Mouse (Mus musculus): ENCODE data around the gene Rbm4. TPM values are rescaled to one million over a fixed set of nuclear protein-coding genes. Genes with fewer than 3 reads are reported as not detected.
"Not testable (repeated sequence)": the region's sequence is repeated elsewhere in the genome, so short reads cannot be mapped to it uniquely, and the experiment has no call there.

Rbm4 gene
- polyA plus RNA-seq, 1 experiment from 2014 or later = 59.8 TPM

DNA sequence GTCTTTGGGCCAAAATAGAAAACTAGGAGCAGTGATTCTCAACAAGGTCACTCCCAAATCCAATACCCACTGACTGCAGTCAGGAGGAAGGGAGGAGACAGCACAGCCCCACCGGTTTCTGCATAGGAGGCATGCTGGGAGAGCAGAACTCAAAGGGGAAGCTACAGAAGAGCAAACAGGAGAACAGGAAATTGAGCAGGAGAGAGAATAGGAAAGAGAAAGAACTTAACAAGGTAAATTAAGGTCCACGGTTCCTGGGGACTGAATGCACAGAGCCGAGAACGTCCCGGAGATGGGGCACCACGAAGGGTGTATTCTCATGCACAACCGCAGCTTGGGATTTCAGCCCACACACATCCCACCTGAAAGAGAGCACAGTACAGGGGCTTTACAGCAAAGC, 8.5 kb downstream of the Rbm4 start:
- no peak for ATAC-seq (replicated peaks; ENCODE audit: low FRiP score, low TSS enrichment, low read depth)
- Histone ChIP-seq H3K9ac (ENCODE audit: low read length) (no peak overlapping the region), H3K9me3 (ENCODE audit: control insufficient read depth, low read length) (no peaks in the 10 kb centered on the region), H3K4me2 (ENCODE audit: low read length) (no peak overlapping the region), H3K27me3 (replicated peaks; ENCODE audit: control insufficient read depth, insufficient read depth, low read length) (no peaks in the 10 kb centered on the region), H3K36me3 (ENCODE audit: control insufficient read depth, insufficient read depth, low read length) (peaks cover 94% of the 10 kb centered on the region), H3K4me1 (replicated peaks; ENCODE audit: control insufficient read depth, insufficient read depth, low read length) (0 out of 2 replicates have a peak, but pooled peaks cover under 1% of the 10 kb centered on the region), H3K4me3 (ENCODE audit: low read depth, low read length) (no peak overlapping the region), H3K27ac (ENCODE audit: low read depth) (no peak overlapping the region)
- 90% methylated on average over 7 of the region's 7 CpGs for WGBS
- no peak for DNase-seq (ENCODE audit: low spot score)

DNA sequence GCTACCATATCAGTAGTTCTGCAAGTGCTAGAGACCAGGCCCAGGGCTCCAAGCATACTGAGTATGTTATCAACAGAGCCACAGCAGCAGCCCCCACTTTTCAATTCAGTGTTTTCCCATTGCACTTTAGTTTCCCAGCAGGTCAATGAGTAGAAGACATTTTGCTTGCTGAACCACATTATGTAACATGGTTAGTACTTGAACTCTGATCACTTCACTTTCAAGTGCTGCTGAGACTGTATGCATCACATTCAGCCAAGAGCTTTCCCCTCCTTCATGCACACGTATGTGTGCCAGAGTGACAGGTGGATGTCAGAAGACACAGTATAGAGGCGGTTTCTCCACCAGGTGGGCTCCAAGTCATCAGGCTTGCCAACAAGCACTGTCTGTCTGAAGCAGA, 10.8 kb downstream of the Rbm4 start:
- Histone ChIP-seq H3K9ac (ENCODE audit: low read length) (no peak overlapping the region), H3K36me3 (ENCODE audit: control insufficient read depth, insufficient read depth, low read length) (peaks cover 99% of the 10 kb centered on the region), H3K4me2 (ENCODE audit: low read length) (no peak overlapping the region), H3K4me3 (ENCODE audit: low read depth, low read length) (no peak overlapping the region), H3K9me3 (ENCODE audit: control insufficient read depth, low read length) (no peaks in the 10 kb centered on the region), H3K27me3 (replicated peaks; ENCODE audit: control insufficient read depth, insufficient read depth, low read length) (no peaks in the 10 kb centered on the region), H3K27ac (ENCODE audit: low read depth) (no peak overlapping the region), H3K4me1 (replicated peaks; ENCODE audit: control insufficient read depth, insufficient read depth, low read length) (no peaks in the 10 kb centered on the region)
- WGBS = 85% methylated on average over 2 of the region's 2 CpGs
- DNase-seq (ENCODE audit: low spot score) = no peak
- ATAC-seq (replicated peaks; ENCODE audit: low FRiP score, low TSS enrichment, low read depth) = no peak

DNA sequence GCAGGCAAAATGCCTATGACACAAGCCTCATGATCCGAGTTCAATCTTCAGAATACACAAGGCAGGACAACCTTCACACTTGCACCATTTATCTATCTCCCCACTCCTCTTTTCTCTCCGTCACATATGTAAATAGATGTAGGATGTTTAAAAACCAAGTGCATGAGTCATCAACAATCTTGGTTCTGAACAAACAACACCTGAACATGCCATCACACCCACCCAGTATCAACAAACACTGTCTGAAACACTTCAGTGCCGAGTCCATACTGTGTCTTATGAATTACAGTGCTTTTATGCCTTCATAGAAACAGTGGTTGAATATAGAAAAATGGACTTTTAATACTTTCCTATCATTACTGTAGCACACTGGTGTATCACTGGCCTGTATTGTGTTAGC, 20.9 kb downstream of the Rbm4 start:
- no peaks in the 10 kb centered on the region for H3K27me3 ChIP-seq (replicated peaks; ENCODE audit: control insufficient read depth, insufficient read depth, low read length)
- no peak for DNase-seq (ENCODE audit: low spot score)
- H3K4me1 ChIP-seq (replicated peaks; ENCODE audit: control insufficient read depth, insufficient read depth, low read length) = no peaks in the 10 kb centered on the region
- no peak for ATAC-seq (replicated peaks; ENCODE audit: low FRiP score, low TSS enrichment, low read depth)
- H3K4me2 ChIP-seq (ENCODE audit: low read length) = no peak overlapping the region
- no peaks in the 10 kb centered on the region for H3K9me3 ChIP-seq (ENCODE audit: control insufficient read depth, low read length)
- peaks cover 96% of the 10 kb centered on the region for H3K36me3 ChIP-seq (ENCODE audit: control insufficient read depth, insufficient read depth, low read length)
- no peak overlapping the region for H3K4me3 ChIP-seq (ENCODE audit: low read depth, low read length)
- no peak overlapping the region for H3K9ac ChIP-seq (ENCODE audit: low read length)
- WGBS = 59% methylated on average over 3 of the region's 3 CpGs
- no peak overlapping the region for H3K27ac ChIP-seq (ENCODE audit: low read depth)

DNA sequence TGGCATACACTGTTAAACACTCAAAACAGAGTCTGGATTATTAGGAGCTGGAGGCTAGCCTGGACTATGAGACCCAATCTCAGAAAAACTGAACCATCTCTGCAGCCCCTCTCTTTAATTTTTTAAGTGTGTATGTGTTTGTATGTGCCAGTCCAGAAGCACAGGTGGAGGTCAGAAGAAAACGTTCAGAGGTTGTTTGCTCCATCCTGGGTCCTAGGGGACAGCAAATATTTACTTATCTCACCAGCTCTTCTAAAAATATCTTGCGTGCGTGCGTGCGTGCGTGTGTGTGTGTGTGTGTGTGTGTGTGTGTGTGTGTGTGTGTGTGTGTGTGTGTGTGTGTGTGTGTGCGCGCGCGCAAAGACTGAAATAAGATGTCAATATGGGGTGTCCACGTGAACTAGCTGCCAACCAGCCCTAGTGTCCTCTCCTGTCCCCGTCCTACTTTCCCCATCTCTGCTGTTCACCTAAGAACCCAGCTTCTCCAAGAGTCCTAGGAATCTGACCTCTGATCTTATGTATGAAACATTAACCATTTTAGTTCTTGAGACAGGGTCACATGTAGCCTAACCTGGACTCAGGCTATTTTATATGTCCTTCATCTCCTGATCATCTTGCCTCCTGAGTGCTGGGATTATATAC, 26.1 kb downstream of the Rbm4 start:
- Histone ChIP-seq H3K4me2 (ENCODE audit: low read length) (no peak overlapping the region), H3K4me1 (replicated peaks; ENCODE audit: control insufficient read depth, insufficient read depth, low read length) (no peaks in the 10 kb centered on the region), H3K27me3 (replicated peaks; ENCODE audit: control insufficient read depth, insufficient read depth, low read length) (no peaks in the 10 kb centered on the region), H3K9me3 (ENCODE audit: control insufficient read depth, low read length) (no peaks in the 10 kb centered on the region), H3K4me3 (ENCODE audit: low read depth, low read length) (no peak overlapping the region), H3K27ac (ENCODE audit: low read depth) (no peak overlapping the region), H3K36me3 (ENCODE audit: control insufficient read depth, insufficient read depth, low read length) (peaks cover 92% of the 10 kb centered on the region), H3K9ac (ENCODE audit: low read length) (no peak overlapping the region)
- 78% methylated on average over 12 of the region's 12 CpGs for WGBS
- no peak for ATAC-seq (replicated peaks; ENCODE audit: low FRiP score, low TSS enrichment, low read depth)
- no peak for DNase-seq (ENCODE audit: low spot score)

DNA sequence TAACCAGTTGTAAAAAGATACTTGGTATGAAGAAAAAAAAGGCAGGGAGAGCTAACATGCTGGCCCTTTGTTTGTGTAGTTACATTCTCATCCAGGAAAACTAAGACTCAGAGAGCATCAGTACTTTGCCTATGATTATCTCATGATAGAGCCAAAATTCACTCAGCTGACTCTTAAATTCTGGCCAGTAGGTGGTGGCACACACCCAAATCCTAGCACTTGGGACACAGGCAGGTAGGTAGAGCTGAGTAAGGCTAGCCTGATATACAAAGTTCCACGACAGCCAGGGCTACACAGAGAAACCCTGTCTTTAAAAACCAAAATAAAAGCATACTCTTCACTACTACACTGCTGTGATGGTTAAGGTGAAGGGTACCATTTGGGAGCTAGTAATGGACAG, 30.8 kb downstream of the Rbm4 start:
- no peak for DNase-seq (ENCODE audit: low spot score)
- H3K36me3 ChIP-seq (ENCODE audit: control insufficient read depth, insufficient read depth, low read length) = peaks cover 75% of the 10 kb centered on the region
- no peak overlapping the region for H3K27ac ChIP-seq (ENCODE audit: low read depth)
- no peak overlapping the region for H3K9ac ChIP-seq (ENCODE audit: low read length)
- WGBS = 48% methylated on average over 1 of the region's 1 CpGs
- H3K4me2 ChIP-seq (ENCODE audit: low read length) = no peak overlapping the region
- 0 out of 2 replicates have a peak, but pooled peaks cover 4% of the 10 kb centered on the region for H3K4me1 ChIP-seq (replicated peaks; ENCODE audit: control insufficient read depth, insufficient read depth, low read length)
- no peak overlapping the region for H3K4me3 ChIP-seq (ENCODE audit: low read depth, low read length)
- no peak for ATAC-seq (replicated peaks; ENCODE audit: low FRiP score, low TSS enrichment, low read depth)
- no peaks in the 10 kb centered on the region for H3K9me3 ChIP-seq (ENCODE audit: control insufficient read depth, low read length)
- no peaks in the 10 kb centered on the region for H3K27me3 ChIP-seq (replicated peaks; ENCODE audit: control insufficient read depth, insufficient read depth, low read length)

DNA sequence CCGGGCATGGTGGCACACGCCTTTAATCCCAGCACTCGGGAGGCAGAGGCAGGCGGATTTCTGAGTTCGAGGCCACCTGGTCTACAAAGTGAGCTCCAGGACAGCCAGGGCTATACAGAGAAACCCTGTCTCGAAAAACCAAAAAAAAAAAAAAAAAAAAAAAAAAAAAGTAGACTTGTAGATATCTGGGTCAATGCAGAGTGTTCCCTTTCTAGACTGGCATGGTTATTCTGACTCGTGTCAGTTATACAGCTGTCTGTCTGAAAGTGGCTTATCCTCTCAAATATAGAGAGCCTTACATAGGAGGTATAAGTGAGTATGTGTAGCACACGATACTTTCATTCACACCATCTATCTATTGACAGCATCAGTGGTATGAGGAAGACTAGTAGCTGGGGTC, 33.2 kb downstream of the Rbm4 start:
- not testable (repeated sequence) for H3K27ac ChIP-seq (ENCODE audit: low read depth); ATAC-seq (replicated peaks; ENCODE audit: low FRiP score, low TSS enrichment, low read depth); H3K4me2 ChIP-seq (ENCODE audit: low read length); DNase-seq (ENCODE audit: low spot score); H3K4me1 ChIP-seq (replicated peaks; ENCODE audit: control insufficient read depth, insufficient read depth, low read length); H3K27me3 ChIP-seq (replicated peaks; ENCODE audit: control insufficient read depth, insufficient read depth, low read length); H3K9ac ChIP-seq (ENCODE audit: low read length); H3K9me3 ChIP-seq (ENCODE audit: control insufficient read depth, low read length); H3K4me3 ChIP-seq (ENCODE audit: low read depth, low read length)
- WGBS = 87% methylated on average over 8 of the region's 8 CpGs
- peaks cover 63% of the 10 kb centered on the region for H3K36me3 ChIP-seq (ENCODE audit: control insufficient read depth, insufficient read depth, low read length)

DNA sequence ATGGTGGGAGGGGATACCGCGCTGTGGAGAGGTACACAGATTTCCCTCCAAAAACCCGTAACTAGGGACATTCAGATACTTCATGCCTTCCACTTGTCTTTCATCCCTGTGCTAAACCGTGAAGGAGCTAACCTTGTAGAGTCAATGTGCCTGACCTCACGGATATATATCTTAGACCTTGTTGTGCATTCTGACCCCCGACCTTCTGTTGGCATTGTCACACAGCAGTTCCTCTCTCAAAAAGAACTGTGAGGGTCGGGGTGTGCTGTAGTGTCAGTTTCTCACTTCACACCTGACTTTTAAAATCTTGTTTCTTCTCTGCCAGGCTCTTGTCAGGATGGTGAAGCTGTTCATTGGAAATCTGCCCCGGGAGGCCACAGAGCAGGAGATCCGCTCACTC, 36.8 kb downstream of the Rbm4 start:
- ATAC-seq (replicated peaks; ENCODE audit: low FRiP score, low TSS enrichment, low read depth) (no peak; the same call in 1 of the 2 replicates), DNase-seq (ENCODE audit: low spot score) (no peak)
- under 1% methylated on average over 9 of the region's 9 CpGs for WGBS
- Histone ChIP-seq H3K36me3 (ENCODE audit: control insufficient read depth, insufficient read depth, low read length) (peaks cover 27% of the 10 kb centered on the region), H3K4me1 (replicated peaks; ENCODE audit: control insufficient read depth, insufficient read depth, low read length) (peaks cover 9% of the 10 kb centered on the region; the same call in 1 of the 2 replicates), H3K9me3 (ENCODE audit: control insufficient read depth, low read length) (no peaks in the 10 kb centered on the region), H3K4me2 (ENCODE audit: low read length) (peak overlapping the region; percentile 83), H3K9ac (ENCODE audit: low read length) (peak overlapping the region; percentile 84), H3K4me3 (ENCODE audit: low read depth, low read length) (peak overlapping the region; percentile 70), H3K27me3 (replicated peaks; ENCODE audit: control insufficient read depth, insufficient read depth, low read length) (no peaks in the 10 kb centered on the region), H3K27ac (ENCODE audit: low read depth) (peak overlapping the region; percentile 93)

DNA sequence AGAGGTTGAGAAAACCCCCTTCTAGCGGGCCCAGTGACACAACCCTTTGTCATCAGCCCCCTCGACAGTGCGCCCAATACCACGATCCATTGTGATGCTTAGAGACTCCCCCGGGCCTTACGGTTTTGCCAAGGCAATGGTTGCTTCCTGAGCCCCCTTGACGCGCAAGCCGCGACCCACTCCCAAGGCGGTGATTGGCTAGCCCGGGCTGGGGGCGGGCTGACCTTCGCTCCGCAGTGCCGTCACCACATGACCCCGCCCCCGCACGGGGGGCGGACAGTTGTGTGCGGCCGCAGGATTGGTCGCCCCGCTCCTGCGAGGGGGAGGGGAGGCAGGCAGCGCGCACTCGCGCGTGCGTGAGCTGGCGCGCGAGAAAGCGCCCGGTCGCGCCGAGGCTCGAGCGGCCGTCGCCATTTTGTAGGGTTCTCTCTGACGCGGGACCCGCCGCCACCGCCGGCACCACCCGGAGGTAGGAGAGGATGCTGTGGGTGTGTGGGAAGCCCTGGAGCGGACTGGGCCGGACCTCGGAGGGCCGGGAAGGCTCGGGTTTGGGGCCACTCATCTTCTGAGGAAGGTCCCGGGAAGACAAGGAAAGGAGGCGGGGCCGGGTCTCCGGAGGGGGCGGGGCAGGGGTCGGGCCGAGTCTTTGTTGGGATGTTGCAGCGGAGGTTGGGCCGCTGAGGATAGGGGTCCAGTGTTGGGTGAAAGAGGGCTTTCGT, 37.3 kb downstream of the Rbm4 start, which contains the start of gene Rbm4b:
Gene Rbm4b (plus strand): TSS at position 305 of the 719 bp plus-strand sequence.
- DNase-seq (ENCODE audit: low spot score) = peak; percentile 98
- Histone ChIP-seq H3K27ac (ENCODE audit: low read depth) (peak within 1 kb of the TSS; percentile 93), H3K4me3 (ENCODE audit: low read depth, low read length) (peak within 1 kb of the TSS; percentile 70), H3K9ac (ENCODE audit: low read length) (peak within 1 kb of the TSS; percentile 84), H3K4me1 (replicated peaks; ENCODE audit: control insufficient read depth, insufficient read depth, low read length) (peaks cover 9% of the 10 kb centered on the region; the same call in 1 of the 2 replicates), H3K36me3 (ENCODE audit: control insufficient read depth, insufficient read depth, low read length) (peaks cover 21% of the 10 kb centered on the region), H3K9me3 (ENCODE audit: control insufficient read depth, low read length) (no peaks in the 10 kb centered on the region), H3K27me3 (replicated peaks; ENCODE audit: control insufficient read depth, insufficient read depth, low read length) (no peaks in the 10 kb centered on the region), H3K4me2 (ENCODE audit: low read length) (peak within 1 kb of the TSS; percentile 83)
- under 1% methylated on average over 65 of the region's 65 CpGs for WGBS
- ATAC-seq (replicated peaks; ENCODE audit: low FRiP score, low TSS enrichment, low read depth) = peak; percentile 91
